In genomic region chr7:73743144-73743543, GRCm38 (mm10) we compare ENCODE assay signal across 16 mouse cellular contexts. TPM values are rescaled to one million over a fixed set of nuclear protein-coding genes. Genes with fewer than 3 reads are reported as not detected.
DNase-seq lines count a peak whose midpoint lies in the region; ATAC-seq lines count a peak whose summit lies in the region.
"Had no signal": no experiment of that assay in that cellular context is flagged by ENCODE, and none has a peak within 500 bp of the region (broad histone marks: within the 10 kb centered on the region; RNA-seq: fewer than 3 reads in every experiment).

No protein-coding gene starts in this region.

- ATAC-seq in heart, embryonic 15.5 days (replicated peaks; ENCODE audit: insufficient number of reproducible peaks, insufficient read depth, low FRiP score, low read depth): no peak
- no peak for ATAC-seq in CD4-positive, CD25-positive, alpha-beta regulatory T cell, adult 4 months
- ATAC-seq: forebrain, embryonic 14.5 days; intestine, embryonic 16.5 days had no signal

- peak; percentile 55 to 67 for DNase-seq in lung, adult 18-20 months
- DNase-seq in lung, postnatal 14 days: no peak
- DNase-seq in heart, adult 9 months (ENCODE audit: low spot score in 2 of 2): peak; percentile 51 to 66
- peak; percentile 67 for DNase-seq in lung, postnatal 36 days
- no peak for DNase-seq in embryo, embryonic 10 days (ENCODE audit: low spot score)
- DNase-seq: cerebellum, adult 9-10 months; liver; thymus, postnatal 4 days had no signal

- peak overlapping the region; percentile 42 for H3K4me2 ChIP-seq in heart, embryonic 15.5 days
- H3K4me2 ChIP-seq: hindbrain, embryonic 13.5 days; kidney, embryonic 15.5 days; midbrain, embryonic 12.5 days had no signal

- H3K4me1 ChIP-seq in heart, embryonic 15.5 days (replicated peaks): peaks cover 57% of the 10 kb centered on the region

- no peaks in the 10 kb centered on the region for H3K9me3 ChIP-seq in heart, embryonic 15.5 days (replicated peaks)
- H3K9me3 ChIP-seq: hindbrain, embryonic 13.5 days; kidney, embryonic 15.5 days had no signal

- 0 out of 2 replicates have a peak overlapping the region, but pooled peaks have one; percentile 5 for H3K4me3 ChIP-seq in heart, embryonic 15.5 days
- H3K4me3 ChIP-seq: hindbrain, embryonic 13.5 days; kidney, embryonic 15.5 days; midbrain, embryonic 12.5 days had no signal

- H3K27me3 ChIP-seq in heart, embryonic 15.5 days: peaks cover 13% of the 10 kb centered on the region

- H3K9ac ChIP-seq in heart, embryonic 15.5 days: 0 out of 2 replicates have a peak overlapping the region, but pooled peaks have one; percentile 24
- H3K9ac ChIP-seq: hindbrain, embryonic 13.5 days; kidney, embryonic 15.5 days; midbrain, embryonic 12.5 days had no signal

- peak overlapping the region; percentile 81 for H3K27ac ChIP-seq in heart, embryonic 15.5 days
- H3K27ac ChIP-seq: hindbrain, embryonic 13.5 days; kidney, embryonic 15.5 days; macrophage; midbrain, embryonic 12.5 days had no signal

- no peaks in the 10 kb centered on the region for H3K36me3 ChIP-seq in heart, embryonic 15.5 days
- H3K36me3 ChIP-seq: hindbrain, embryonic 13.5 days; kidney, embryonic 15.5 days; midbrain, embryonic 12.5 days had no signal

- WGBS in heart, embryonic 15.5 days: 44% methylated on average over 8 of the region's 8 CpGs

RNA-seq across cellular contexts. Expression of gene Fam174b, which starts 3.0 kb away (rescaled TPM):
- polyA plus RNA-seq in heart, embryonic 15.5 days (2015; fragmentation: Nextera tagmentation; extraction: Ambion mirVana): 50.1 and 57.6 TPM in 2 replicates
- under 1 TPM; 0.94 to 0.95 TPM for polyA plus RNA-seq in CD4-positive, CD25-positive, alpha-beta regulatory T cell, adult 4 months (2017; shearing (Covaris generic))

Comparison
In these comparisons a context has a peak if more than half of its experiments do, and no peak if none do; other contexts are left out.
1. DNase-seq: peak in lung, adult 18-20 months (2 of 2), heart, adult 9 months (2 of 2) and lung, postnatal 36 days (single experiment); none in lung, postnatal 14 days (single experiment) and embryo, embryonic 10 days (single experiment).
2. RNA of gene Fam174b, which starts 3.0 kb away (polyA plus RNA-seq): 50.1 to 57.6 TPM in heart, embryonic 15.5 days; 0.94 to 0.95 TPM in CD4-positive, CD25-positive, alpha-beta regulatory T cell, adult 4 months; every median in the first group is over 10 times any median in the second.